Mouse (Mus musculus) hindbrain, embryonic 11.5 days (tissue): Measurements from ENCODE around the gene Mdga2. TPM values are rescaled to one million over a fixed set of nuclear protein-coding genes. Genes with fewer than 3 reads are reported as not detected.

Experiments used
- ATAC-seq: fragments of 200-750 bp; cut with Nextera tagmentation; 2 replicates; pipeline ENCODE4 v1.8.0; 2017; ENCODE audit warnings: mild to moderate bottlenecking, moderate TSS enrichment, moderate library complexity; ENCODE audit not compliant: low FRiP score
- DNase-seq: peaks from one replicate; pipeline ENCODE4 v3.0.0-alpha.2; 2015; ENCODE audit warnings: low spot score
- H3K27ac ChIP-seq: fragments of 300-500 bp; sonication (generic); 2 replicates; pipeline ENCODE4 v1.5.1; 2014; ENCODE audit warnings: mild to moderate bottlenecking, low read depth, low read length
- H3K27me3 ChIP-seq: fragments of 300-500 bp; sonication (generic); 2 replicates; pipeline ENCODE4 v1.6.1; 2014; ENCODE audit warnings: mild to moderate bottlenecking, low read length, moderate library complexity, mixed read lengths; ENCODE audit not compliant: control insufficient read depth, insufficient read depth
- H3K36me3 ChIP-seq: fragments of 300-500 bp; sonication (generic); 2 replicates; pipeline ENCODE4 v1.6.1; 2014; ENCODE audit warnings: mild to moderate bottlenecking, low read length, moderate library complexity, mixed read lengths; ENCODE audit not compliant: control insufficient read depth, insufficient read depth
- H3K4me1 ChIP-seq: fragments of 300-500 bp; sonication (generic); replicated peaks from 2 replicates; pipeline ENCODE4 v1.6.1; 2014; ENCODE audit warnings: low read length, mixed read lengths; ENCODE audit not compliant: control insufficient read depth, insufficient read depth
- H3K4me2 ChIP-seq: fragments of 300-500 bp; sonication (generic); replicated peaks from 2 replicates; pipeline ENCODE4 v1.6.1; 2014; ENCODE audit warnings: mild to moderate bottlenecking, low read depth, low read length
- H3K4me3 ChIP-seq: fragments of 300-500 bp; sonication (generic); 2 replicates; pipeline ENCODE4 v1.5.1; 2014; ENCODE audit warnings: low read depth, low read length
- H3K9ac ChIP-seq: fragments of 300-500 bp; sonication (generic); 2 replicates; pipeline ENCODE4 v1.6.1; 2014; ENCODE audit warnings: low read depth, low read length
- H3K9me3 ChIP-seq: fragments of 300-500 bp; sonication (generic); 2 replicates; pipeline ENCODE4 v1.6.1; 2016; ENCODE audit warnings: low read length; ENCODE audit not compliant: control insufficient read depth
- WGBS: fragments of 180-500 bp; shearing (Covaris S2); extraction: QIAGEN DNeasy Blood & Tissue Kit; methylation state at CpG from one replicate; pipeline ENCODE4 v1.1.7; 2014; 5-methylcytosine and 5-hydroxymethylcytosine counted together
- polyA plus RNA-seq: library from polyadenylated mRNA; unstranded; fragments of >200 nt; fragmentation: Nextera tagmentation; extraction: Ambion mirVana; gene quantifications from 2 replicates; pipeline ENCODE4 v1.2.1, GENCODE M21; 2014

The Mdga2 gene
- polyA plus RNA-seq, 1 experiment from 2014 or later = 7.2 TPM

GRCm38 (mm10) chr12:66705015-66705414 is 517.3 kb downstream of the Mdga2 start:
- no peaks in the 10 kb centered on the region for H3K9me3 ChIP-seq
- H3K36me3 ChIP-seq = no peaks in the 10 kb centered on the region
- H3K4me1 ChIP-seq = no peaks in the 10 kb centered on the region
- ATAC-seq = no peak
- no peak for DNase-seq
- H3K4me2 ChIP-seq = no peak overlapping the region
- no peak overlapping the region for H3K27ac ChIP-seq
- no peaks in the 10 kb centered on the region for H3K27me3 ChIP-seq
- H3K9ac ChIP-seq = no peak overlapping the region
- no peak overlapping the region for H3K4me3 ChIP-seq

- DNase-seq (no peak), ATAC-seq (no peak)
- no peaks in the 10 kb centered on the region for H3K27me3 ChIP-seq
- no peak overlapping the region for H3K4me2 ChIP-seq
- 94% methylated on average over 3 of the region's 3 CpGs for WGBS
- H3K4me3 ChIP-seq = no peak overlapping the region
- H3K9ac ChIP-seq = no peak overlapping the region
- H3K27ac ChIP-seq = no peak overlapping the region
- no peaks in the 10 kb centered on the region for H3K4me1 ChIP-seq
- no peaks in the 10 kb centered on the region for H3K36me3 ChIP-seq
- no peaks in the 10 kb centered on the region for H3K9me3 ChIP-seq
Observed at GRCm38 (mm10) chr12:66702781-66703180, 519.6 kb downstream of the Mdga2 start.

GRCm38 (mm10) chr12:66679558-66679957 is 542.8 kb downstream of the Mdga2 start:
- WGBS = 79% methylated on average over 3 of the region's 3 CpGs
- no peak overlapping the region for H3K27ac ChIP-seq
- DNase-seq = no peak

GRCm38 (mm10) chr12:66648605-66649552 is 573.5 kb downstream of the Mdga2 start:
- H3K36me3 ChIP-seq = no peaks in the 10 kb centered on the region
- no peak overlapping the region for H3K4me3 ChIP-seq
- DNase-seq (peak; percentile 13), ATAC-seq (peak; percentile 61; the same call in 1 of the 2 replicates)
- H3K4me1 ChIP-seq = no peaks in the 10 kb centered on the region
- no peaks in the 10 kb centered on the region for H3K9me3 ChIP-seq
- H3K27me3 ChIP-seq = no peaks in the 10 kb centered on the region
- H3K27ac ChIP-seq = no peak overlapping the region
- no peak overlapping the region for H3K4me2 ChIP-seq
- H3K9ac ChIP-seq = no peak overlapping the region
- WGBS = 47% methylated on average over 12 of the region's 12 CpGs

More at GRCm38 (mm10) chr12:66679558-66679957, 542.8 kb downstream of the Mdga2 start:
- no peak for ATAC-seq
- Histone ChIP-seq H3K4me3 (no peak overlapping the region), H3K36me3 (no peaks in the 10 kb centered on the region), H3K9me3 (no peaks in the 10 kb centered on the region), H3K27me3 (no peaks in the 10 kb centered on the region), H3K4me2 (no peak overlapping the region), H3K4me1 (no peaks in the 10 kb centered on the region), H3K9ac (no peak overlapping the region)

- Histone ChIP-seq H3K9ac (no peak overlapping the region), H3K9me3 (no peaks in the 10 kb centered on the region), H3K36me3 (no peaks in the 10 kb centered on the region), H3K4me1 (no peaks in the 10 kb centered on the region), H3K4me3 (no peak overlapping the region), H3K27me3 (no peaks in the 10 kb centered on the region), H3K27ac (no peak overlapping the region), H3K4me2 (no peak overlapping the region)
- ATAC-seq = no peak
- 51% methylated on average over 1 of the region's 1 CpGs for WGBS
- no peak for DNase-seq
Observed at GRCm38 (mm10) chr12:66640408-66640807, 581.9 kb downstream of the Mdga2 start.

GRCm38 (mm10) chr12:66619944-66620343 is 602.4 kb downstream of the Mdga2 start:
- DNase-seq = no peak
- H3K36me3 ChIP-seq = no peaks in the 10 kb centered on the region
- H3K27me3 ChIP-seq = no peaks in the 10 kb centered on the region
- no peaks in the 10 kb centered on the region for H3K4me1 ChIP-seq
- WGBS = 90% methylated on average over 3 of the region's 3 CpGs
- no peak overlapping the region for H3K27ac ChIP-seq
- H3K4me2 ChIP-seq = no peak overlapping the region
- H3K9me3 ChIP-seq = no peaks in the 10 kb centered on the region
- H3K4me3 ChIP-seq = no peak overlapping the region
- no peak for ATAC-seq
- no peak overlapping the region for H3K9ac ChIP-seq

- no peak for ATAC-seq
- no peaks in the 10 kb centered on the region for H3K4me1 ChIP-seq
- WGBS = 30% methylated on average over 1 of the region's 1 CpGs
- no peak for DNase-seq
- no peaks in the 10 kb centered on the region for H3K36me3 ChIP-seq
- no peak overlapping the region for H3K9ac ChIP-seq
- H3K27me3 ChIP-seq = no peaks in the 10 kb centered on the region
- H3K9me3 ChIP-seq = no peaks in the 10 kb centered on the region
- no peak overlapping the region for H3K27ac ChIP-seq
- H3K4me3 ChIP-seq = no peak overlapping the region
- H3K4me2 ChIP-seq = no peak overlapping the region
Observed at GRCm38 (mm10) chr12:66591617-66592230, 630.6 kb downstream of the Mdga2 start.

GRCm38 (mm10) chr12:66565396-66565795 is 657.0 kb downstream of the Mdga2 start:
- no peak for DNase-seq
- H3K4me1 ChIP-seq = no peaks in the 10 kb centered on the region
- ATAC-seq = no peak
- no peak overlapping the region for H3K4me3 ChIP-seq
- H3K36me3 ChIP-seq = no peaks in the 10 kb centered on the region
- WGBS = 79% methylated on average over 1 of the region's 1 CpGs
- H3K27me3 ChIP-seq = no peaks in the 10 kb centered on the region
- no peak overlapping the region for H3K4me2 ChIP-seq
- H3K9ac ChIP-seq = no peak overlapping the region
- H3K27ac ChIP-seq = no peak overlapping the region
- no peaks in the 10 kb centered on the region for H3K9me3 ChIP-seq
